Mouse (Mus musculus) kidney, embryonic 14.5 days (tissue): ENCODE results near the gene Nkain4. TPM values are rescaled to one million over a fixed set of nuclear protein-coding genes. Genes with fewer than 3 reads are reported as not detected.
A peak's percentile ranks its signal among the peaks of the same experiment; 100 is the strongest.

Experiments used
- ATAC-seq: fragments of 200-750 bp; cut with Nextera tagmentation; 2 replicates; pipeline ENCODE4 v1.8.0; 2017; ENCODE audit warnings: moderate number of reproducible peaks, mild to moderate bottlenecking, moderate TSS enrichment, moderate library complexity; ENCODE audit not compliant: low FRiP score, low TSS enrichment
- H3K27ac ChIP-seq: fragments of 300-500 bp; sonication (generic); 2 replicates; pipeline ENCODE4 v1.5.1; 2014; ENCODE audit warnings: low read depth, mild to moderate bottlenecking, low read length, moderate library complexity, mixed read lengths
- H3K27me3 ChIP-seq: fragments of 300-500 bp; sonication (generic); 2 replicates; pipeline ENCODE4 v1.6.1; 2014; ENCODE audit warnings: mild to moderate bottlenecking, low read length; ENCODE audit not compliant: control insufficient read depth, insufficient read depth
- H3K36me3 ChIP-seq: fragments of 300-500 bp; sonication (generic); 2 replicates; pipeline ENCODE4 v1.6.1; 2014; ENCODE audit warnings: low read length, mixed read lengths; ENCODE audit not compliant: control insufficient read depth, insufficient read depth
- H3K4me1 ChIP-seq: fragments of 300-500 bp; sonication (generic); 2 replicates; pipeline ENCODE4 v1.6.1; 2014; ENCODE audit warnings: low read length, mixed read lengths; ENCODE audit not compliant: control insufficient read depth, insufficient read depth
- H3K4me2 ChIP-seq: fragments of 300-500 bp; sonication (generic); replicated peaks from 2 replicates; pipeline ENCODE4 v1.6.1; 2014; ENCODE audit warnings: low read depth, mild to moderate bottlenecking, low read length
- H3K4me3 ChIP-seq: fragments of 300-500 bp; sonication (generic); 2 replicates; pipeline ENCODE4 v1.5.1; 2014; ENCODE audit warnings: mild to moderate bottlenecking, low read length
- H3K9ac ChIP-seq: fragments of 300-500 bp; sonication (generic); 2 replicates; pipeline ENCODE4 v1.6.1; 2014; ENCODE audit warnings: low read depth, mild to moderate bottlenecking, low read length, moderate library complexity
- H3K9me3 ChIP-seq: fragments of 300-500 bp; sonication (generic); 2 replicates; pipeline ENCODE4 v1.6.1; 2016; ENCODE audit warnings: low read length; ENCODE audit not compliant: control insufficient read depth
- WGBS: fragments of 180-500 bp; shearing (Covaris S2); extraction: QIAGEN DNeasy Blood & Tissue Kit; methylation state at CpG from one replicate; pipeline ENCODE4 v1.1.7; 2014; 5-methylcytosine and 5-hydroxymethylcytosine counted together
- polyA plus RNA-seq: library from polyadenylated mRNA; unstranded; fragments of >200 nt; fragmentation: Nextera tagmentation; extraction: Ambion mirVana; gene quantifications from 2 replicates; pipeline ENCODE4 v1.2.1, GENCODE M21; 2014

Nkain4 gene
- polyA plus RNA-seq, 1 experiment from 2014 or later = 39.0 TPM

DNA sequence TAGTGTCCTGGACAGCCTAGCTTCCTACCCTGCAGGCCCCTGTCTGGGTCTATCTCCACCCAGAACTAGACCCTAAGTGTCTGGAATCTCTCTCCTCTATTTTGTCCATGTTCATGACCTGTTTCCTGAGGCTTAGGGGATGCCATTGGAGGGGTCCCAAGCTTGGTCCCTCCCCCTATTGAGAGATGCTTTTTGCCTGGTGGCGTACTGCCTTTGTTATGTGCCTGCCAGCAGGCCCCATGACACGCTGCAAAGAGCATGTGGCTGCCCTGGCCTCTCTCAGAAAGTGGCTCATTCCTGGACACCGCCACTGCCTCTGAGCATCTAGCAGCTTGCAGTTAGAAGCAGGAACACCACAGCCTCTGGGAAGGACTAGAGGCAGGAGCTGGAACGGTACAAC is 25.8 kb downstream of the Nkain4 start, which contains the start of gene Birc7:
TSS of gene Birc7 (plus strand) at position 301 of the 400 bp plus-strand sequence.
- no peaks in the 10 kb centered on the region for H3K27me3 ChIP-seq
- H3K9ac ChIP-seq = no peak within 1 kb of the TSS
- no peak for ATAC-seq
- no peak within 1 kb of the TSS for H3K27ac ChIP-seq
- no peak within 1 kb of the TSS for H3K4me2 ChIP-seq
- H3K4me3 ChIP-seq = no peak within 1 kb of the TSS
- no peaks in the 10 kb centered on the region for H3K9me3 ChIP-seq
- H3K36me3 ChIP-seq = no peaks in the 10 kb centered on the region
- 69% methylated on average over 4 of the region's 4 CpGs for WGBS
- H3K4me1 ChIP-seq = no peaks in the 10 kb centered on the region

DNA sequence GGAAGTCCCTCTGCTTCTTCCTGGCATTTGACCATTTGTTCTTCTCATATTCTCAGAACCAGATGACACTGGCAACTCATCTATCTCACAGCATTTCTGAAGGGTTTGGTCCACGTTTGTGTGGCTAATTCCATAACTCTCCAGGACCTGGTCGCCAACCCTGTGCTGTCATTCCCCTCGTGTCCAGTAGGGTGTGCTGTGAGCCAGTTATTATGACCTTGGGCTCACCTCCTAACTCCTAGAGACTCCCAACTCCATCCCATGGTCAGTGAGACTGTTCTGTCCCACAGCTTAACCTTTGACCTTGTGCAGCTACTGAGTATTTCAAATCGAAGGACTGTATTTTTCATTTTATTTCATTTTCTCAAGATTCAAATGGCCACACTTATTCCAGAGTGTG is 29.3 kb downstream of the Nkain4 start:
- no peak overlapping the region for H3K9ac ChIP-seq
- no peak overlapping the region for H3K27ac ChIP-seq
- no peak overlapping the region for H3K4me2 ChIP-seq
- no peaks in the 10 kb centered on the region for H3K27me3 ChIP-seq
- no peaks in the 10 kb centered on the region for H3K9me3 ChIP-seq
- H3K4me1 ChIP-seq = no peaks in the 10 kb centered on the region
- WGBS = 7% methylated on average over 4 of the region's 4 CpGs
- ATAC-seq = no peak
- no peak overlapping the region for H3K4me3 ChIP-seq
- H3K36me3 ChIP-seq = no peaks in the 10 kb centered on the region

DNA sequence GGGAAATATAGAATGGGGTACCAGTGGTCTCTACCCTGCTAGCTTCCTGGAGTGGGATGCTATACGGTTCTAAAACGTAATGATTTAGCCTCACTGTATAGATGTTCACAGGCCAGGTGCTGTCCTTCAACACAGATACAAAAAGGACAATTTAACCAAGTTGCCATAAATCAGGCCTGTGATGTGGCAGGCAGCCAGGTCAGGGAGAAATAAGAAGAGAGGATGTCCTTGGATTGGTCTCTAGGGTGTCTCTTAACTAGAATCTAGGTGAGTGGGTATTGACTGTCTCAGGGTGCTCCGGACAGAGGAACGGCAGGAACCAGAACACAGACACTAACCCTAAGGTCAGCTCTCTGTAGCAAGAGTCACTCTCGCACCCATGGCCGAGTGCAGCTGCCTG is 31.8 kb downstream of the Nkain4 start:
- ATAC-seq = no peak
- Histone ChIP-seq H3K4me2 (no peak overlapping the region), H3K36me3 (peaks cover 11% of the 10 kb centered on the region), H3K9ac (no peak overlapping the region), H3K9me3 (no peaks in the 10 kb centered on the region), H3K4me3 (no peak overlapping the region), H3K27ac (no peak overlapping the region), H3K4me1 (peaks cover 6% of the 10 kb centered on the region; the same call in 1 of the 2 replicates), H3K27me3 (no peaks in the 10 kb centered on the region)
- WGBS = 92% methylated on average over 6 of the region's 6 CpGs

DNA sequence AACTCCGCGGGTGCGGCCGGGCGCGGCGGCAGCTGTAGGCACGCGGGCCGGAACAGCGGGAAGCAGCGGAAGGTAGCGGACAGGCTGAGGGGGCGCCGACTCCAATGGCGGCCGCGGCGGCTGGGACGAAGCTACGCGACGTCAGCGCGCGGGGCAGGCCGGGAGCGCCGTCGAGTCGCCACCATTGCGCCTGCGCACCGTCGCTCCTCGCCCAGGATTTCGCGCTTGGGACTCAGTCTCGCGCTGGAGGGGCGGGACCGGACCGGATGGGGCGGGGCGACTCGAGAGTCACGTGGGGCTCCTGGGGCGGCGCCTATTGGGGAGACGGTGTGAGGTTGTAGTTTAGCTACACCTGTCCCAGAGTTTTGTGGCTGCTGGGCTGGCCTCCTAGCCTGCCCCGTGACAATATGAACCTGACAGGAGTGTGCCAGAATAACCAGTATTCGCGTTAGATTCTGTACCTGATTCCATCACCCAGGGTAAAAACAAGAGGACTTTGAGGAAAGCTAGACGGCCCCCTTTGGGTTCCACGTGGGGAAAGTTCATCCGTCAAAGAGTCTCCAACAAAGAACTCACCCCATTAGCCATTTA is 33.6 kb downstream of the Nkain4 start, which contains the start of gene Ythdf1:
TSS of gene Ythdf1 (minus strand) at position 140 of the 591 bp plus-strand sequence.
- Histone ChIP-seq H3K27ac (peak within 1 kb of the TSS; percentile 52), H3K36me3 (peaks cover 28% of the 10 kb centered on the region), H3K4me3 (peak within 1 kb of the TSS; percentile 99), H3K9ac (peak within 1 kb of the TSS; percentile 99), H3K4me2 (peak within 1 kb of the TSS; percentile 90), H3K27me3 (no peaks in the 10 kb centered on the region), H3K9me3 (no peaks in the 10 kb centered on the region), H3K4me1 (peaks cover 6% of the 10 kb centered on the region; the same call in 1 of the 2 replicates)
- WGBS = under 1% methylated on average over 45 of the region's 56 CpGs
- peak; percentile 96 for ATAC-seq

DNA sequence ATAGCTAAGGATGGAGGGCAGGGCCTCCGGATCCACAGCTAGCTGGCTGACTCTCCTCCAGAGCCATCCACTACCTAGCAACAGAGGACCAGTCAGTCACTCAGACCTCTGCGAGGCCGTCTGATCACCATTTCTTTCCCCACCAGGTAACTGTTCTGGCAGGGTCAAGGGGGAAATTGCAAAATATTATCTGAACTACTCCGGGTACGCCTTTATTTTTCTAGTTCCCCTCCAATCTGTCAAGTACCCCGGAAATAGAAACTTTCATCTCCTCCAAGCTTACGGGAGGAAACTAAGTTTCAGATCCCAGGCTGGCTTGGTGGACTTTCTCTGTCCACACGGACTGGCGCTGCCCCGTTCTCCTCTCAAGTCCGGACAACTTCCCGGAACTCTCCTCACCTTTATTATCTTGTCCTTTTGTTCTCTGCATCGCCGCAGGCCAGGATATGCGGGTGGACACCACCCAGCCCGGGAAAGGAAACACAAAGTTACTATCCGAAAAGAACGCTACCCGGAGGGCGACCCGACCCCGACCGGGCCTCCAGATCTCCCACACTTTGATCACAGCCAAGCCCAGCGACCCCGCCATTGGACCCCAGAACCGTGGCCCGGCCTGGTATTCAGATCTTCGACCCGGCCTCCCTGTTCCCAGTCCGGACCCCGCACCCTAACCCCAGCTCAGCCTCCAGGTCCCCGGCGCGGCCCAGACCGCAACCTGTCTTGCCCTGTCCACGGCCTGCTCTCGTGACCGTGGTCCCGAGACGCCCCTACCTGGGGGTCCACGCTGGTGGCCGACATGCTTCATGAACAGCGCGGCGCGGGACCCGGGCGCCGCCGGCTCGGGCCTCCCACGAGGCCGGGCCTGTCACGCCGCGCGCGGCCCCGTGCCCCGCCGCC is 34.3 kb downstream of the Nkain4 start:
- H3K9ac ChIP-seq = peak overlapping the region; percentile 99
- H3K9me3 ChIP-seq = no peaks in the 10 kb centered on the region
- H3K36me3 ChIP-seq = peaks cover 34% of the 10 kb centered on the region
- peaks cover 6% of the 10 kb centered on the region; the same call in 1 of the 2 replicates for H3K4me1 ChIP-seq
- peak overlapping the region; percentile 99 for H3K4me3 ChIP-seq
- under 1% methylated on average over 61 of the region's 61 CpGs for WGBS
- peak overlapping the region; percentile 90 for H3K4me2 ChIP-seq
- no peaks in the 10 kb centered on the region for H3K27me3 ChIP-seq
- H3K27ac ChIP-seq = peak overlapping the region; percentile 20
- peak; percentile 62 for ATAC-seq

DNA sequence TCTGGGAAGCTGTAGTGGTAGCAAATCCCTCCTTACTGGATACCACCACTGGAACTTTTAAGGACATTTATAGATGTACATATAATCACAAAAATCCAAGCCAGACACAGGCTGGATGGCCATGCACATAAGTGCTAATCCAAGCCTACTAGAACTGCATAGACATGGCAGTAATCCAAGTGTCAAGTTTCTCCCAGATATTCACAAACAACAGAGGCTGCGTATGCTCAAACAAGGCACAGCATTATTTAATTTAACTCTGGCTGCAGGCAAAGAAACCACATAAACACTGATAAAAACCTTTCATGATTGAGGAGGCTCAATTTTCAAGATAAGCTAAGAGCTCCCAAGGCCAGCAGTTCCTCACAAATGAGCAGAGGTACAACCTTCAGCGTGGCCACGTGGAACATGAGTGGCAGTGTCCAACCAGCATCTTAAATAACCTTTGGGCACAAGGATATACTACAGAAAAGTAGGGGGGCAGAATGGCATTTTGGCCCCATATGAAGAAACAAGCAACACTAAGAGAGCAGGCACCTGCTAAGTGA is 38.5 kb downstream of the Nkain4 start:
- H3K9me3 ChIP-seq = no peaks in the 10 kb centered on the region
- H3K27me3 ChIP-seq = no peaks in the 10 kb centered on the region
- H3K4me2 ChIP-seq = no peak overlapping the region
- WGBS = 84% methylated on average over 3 of the region's 3 CpGs
- no peak overlapping the region for H3K27ac ChIP-seq
- H3K4me3 ChIP-seq = no peak overlapping the region
- peaks cover 74% of the 10 kb centered on the region for H3K36me3 ChIP-seq
- no peak overlapping the region for H3K9ac ChIP-seq
- peaks cover 6% of the 10 kb centered on the region; the same call in 1 of the 2 replicates for H3K4me1 ChIP-seq
- ATAC-seq = no peak

DNA sequence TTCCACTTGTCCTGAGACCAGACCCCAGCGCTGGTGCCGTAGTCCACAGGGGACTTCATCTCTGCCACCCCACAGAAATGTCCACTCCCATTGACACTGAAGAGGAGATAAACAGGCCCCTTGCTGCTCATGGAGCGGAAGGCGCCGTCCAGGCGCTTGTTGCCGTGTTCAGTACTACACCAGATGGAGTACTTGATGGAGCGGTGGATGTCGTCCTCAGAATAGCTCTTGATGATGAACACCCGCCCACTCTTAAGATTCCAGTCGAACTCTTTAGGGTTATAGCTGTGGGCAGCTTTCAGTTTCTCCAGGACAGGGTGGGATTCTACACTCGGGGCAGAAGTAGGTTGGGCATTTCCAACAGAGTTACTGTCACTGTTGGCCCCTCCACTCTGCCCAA is 43.6 kb downstream of the Nkain4 start:
- H3K4me1 ChIP-seq = no peaks in the 10 kb centered on the region
- ATAC-seq = no peak
- no peak overlapping the region for H3K4me2 ChIP-seq
- WGBS = 93% methylated on average over 12 of the region's 12 CpGs
- H3K27me3 ChIP-seq = no peaks in the 10 kb centered on the region
- no peaks in the 10 kb centered on the region for H3K9me3 ChIP-seq
- H3K27ac ChIP-seq = no peak overlapping the region
- peaks cover 87% of the 10 kb centered on the region for H3K36me3 ChIP-seq
- no peak overlapping the region for H3K4me3 ChIP-seq
- no peak overlapping the region for H3K9ac ChIP-seq

DNA sequence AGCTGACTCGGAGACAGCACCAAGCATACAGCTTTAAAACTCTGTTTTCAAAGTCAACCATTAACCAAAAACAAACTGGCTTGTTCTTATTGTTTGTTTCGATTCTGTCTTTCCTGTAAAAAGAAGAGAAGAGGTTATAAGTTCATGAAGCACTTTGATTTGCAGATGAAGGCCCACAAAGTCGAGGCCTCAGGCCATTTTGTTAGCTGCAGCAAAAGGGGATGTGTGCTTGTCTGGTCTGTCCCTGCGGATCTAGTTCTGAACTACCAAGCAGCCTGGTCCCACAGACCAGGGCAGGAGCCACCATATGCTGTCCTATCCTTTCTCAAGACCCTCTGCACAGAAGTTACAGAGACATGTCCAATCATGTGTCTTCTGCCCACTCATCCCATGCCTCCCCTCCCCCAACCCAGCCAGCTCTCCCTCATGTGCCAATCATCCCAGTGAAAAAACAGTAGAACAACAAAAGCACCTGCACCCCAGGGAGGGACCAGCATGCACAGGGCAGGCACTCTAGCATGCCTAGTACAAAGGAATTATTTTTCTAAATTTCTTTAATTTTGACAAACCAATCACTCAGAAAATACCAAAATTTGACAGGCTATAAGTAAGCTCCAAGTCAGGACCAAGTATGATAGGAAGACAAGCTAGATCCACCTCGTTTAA is 48.8 kb downstream of the Nkain4 start:
- no peak for ATAC-seq
- no peaks in the 10 kb centered on the region for H3K4me1 ChIP-seq
- H3K27ac ChIP-seq = no peak overlapping the region
- 66% methylated on average over 5 of the region's 5 CpGs for WGBS
- H3K9me3 ChIP-seq = no peaks in the 10 kb centered on the region
- H3K4me2 ChIP-seq = no peak overlapping the region
- H3K27me3 ChIP-seq = no peaks in the 10 kb centered on the region
- H3K9ac ChIP-seq = no peak overlapping the region
- no peak overlapping the region for H3K4me3 ChIP-seq
- peaks cover 55% of the 10 kb centered on the region for H3K36me3 ChIP-seq
